Mouse (Mus musculus) lung, adult 2 months (tissue): Measurements from ENCODE around the gene Klhdc10.

Source experiments
- CTCF ChIP-seq: fragments of 200-500 bp; IDR thresholded peaks from 2 replicates; pipeline ENCODE4 v1.5.1; 2011; ENCODE audit warnings: mild to moderate bottlenecking, low read length, control low read depth; ENCODE audit not compliant: insufficient read depth
- POLR2A ChIP-seq: fragments of 200-500 bp; IDR thresholded peaks from 2 replicates; pipeline ENCODE4 v1.6.1; 2011; ENCODE audit warnings: low read depth, mild to moderate bottlenecking, control low read depth, low read length, borderline replicate concordance; ENCODE audit errors: extremely low read depth

DNA sequence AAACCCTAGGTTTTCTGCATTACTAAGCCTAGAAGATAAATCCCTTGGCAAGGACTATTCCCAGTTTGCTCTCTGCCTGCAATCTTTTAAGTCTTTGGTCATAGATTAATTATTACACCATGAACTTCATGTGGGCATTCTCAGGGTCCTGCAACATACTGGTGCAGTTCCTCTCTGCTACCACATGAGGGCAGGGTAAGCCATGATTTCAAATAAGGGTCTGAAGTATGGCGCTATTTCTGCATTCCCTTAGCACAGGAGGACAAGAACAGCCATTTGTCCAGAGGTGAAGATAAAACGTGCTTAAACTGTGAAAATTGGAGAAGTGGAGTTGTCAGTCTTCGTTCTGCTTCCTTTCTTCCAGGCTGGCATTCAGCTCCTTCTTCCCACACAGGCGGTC, 1.8 kb downstream of the Klhdc10 start:
- TF ChIP-seq CTCF (peak; percentile 70), POLR2A (no peak)
